Mouse (Mus musculus) kidney, embryonic 15.5 days (tissue): ENCODE measurements around the gene Cage1. TPM values are rescaled to one million over a fixed set of nuclear protein-coding genes. Genes with fewer than 3 reads are reported as not detected.

Source experiments
- ATAC-seq: fragments of 200-750 bp; cut with Nextera tagmentation; replicated peaks from 2 replicates; pipeline ENCODE4 v1.8.0; 2017; ENCODE audit warnings: moderate TSS enrichment; ENCODE audit not compliant: low FRiP score
- H3K27ac ChIP-seq: fragments of 300-500 bp; sonication (generic); 2 replicates; pipeline ENCODE4 v1.5.1; 2015; ENCODE audit warnings: mild to moderate bottlenecking, inconsistent platforms
- H3K27me3 ChIP-seq: fragments of 300-500 bp; sonication (generic); 2 replicates; pipeline ENCODE4 v1.6.1; 2015; ENCODE audit warnings: inconsistent platforms
- H3K36me3 ChIP-seq: fragments of 300-500 bp; sonication (generic); 2 replicates; pipeline ENCODE4 v1.6.1; 2015; ENCODE audit warnings: inconsistent platforms
- H3K4me1 ChIP-seq: fragments of 300-500 bp; sonication (generic); 2 replicates; pipeline ENCODE4 v1.6.1; 2015; ENCODE audit warnings: inconsistent platforms
- H3K4me2 ChIP-seq: fragments of 300-500 bp; sonication (generic); 2 replicates; pipeline ENCODE4 v1.6.1; 2015; ENCODE audit warnings: moderate library complexity, mild to moderate bottlenecking, inconsistent platforms
- H3K4me3 ChIP-seq: fragments of 300-500 bp; sonication (generic); replicated peaks from 2 replicates; pipeline ENCODE4 v1.5.1; 2015; ENCODE audit warnings: mild to moderate bottlenecking, inconsistent platforms
- H3K9ac ChIP-seq: fragments of 300-500 bp; sonication (generic); 2 replicates; pipeline ENCODE4 v1.6.1; 2015; ENCODE audit warnings: mild to moderate bottlenecking, inconsistent platforms
- H3K9me3 ChIP-seq: fragments of 300-500 bp; sonication (generic); replicated peaks from 2 replicates; pipeline ENCODE4 v1.6.1; 2016; ENCODE audit warnings: inconsistent platforms
- WGBS: fragments of 180-500 bp; shearing (Covaris S2); methylation state at CpG from one replicate; pipeline ENCODE4 v1.1.7; 2015; ENCODE audit warnings: mixed read lengths; 5-methylcytosine and 5-hydroxymethylcytosine counted together
- polyA plus RNA-seq: library from polyadenylated mRNA; unstranded; fragments of >200 nt; fragmentation: Nextera tagmentation; extraction: Ambion mirVana; gene quantifications from 2 replicates; pipeline ENCODE4 v1.2.1, GENCODE M21; 2015

The Cage1 gene
- polyA plus RNA-seq, 1 experiment from 2014 or later: 1.1 TPM

DNA sequence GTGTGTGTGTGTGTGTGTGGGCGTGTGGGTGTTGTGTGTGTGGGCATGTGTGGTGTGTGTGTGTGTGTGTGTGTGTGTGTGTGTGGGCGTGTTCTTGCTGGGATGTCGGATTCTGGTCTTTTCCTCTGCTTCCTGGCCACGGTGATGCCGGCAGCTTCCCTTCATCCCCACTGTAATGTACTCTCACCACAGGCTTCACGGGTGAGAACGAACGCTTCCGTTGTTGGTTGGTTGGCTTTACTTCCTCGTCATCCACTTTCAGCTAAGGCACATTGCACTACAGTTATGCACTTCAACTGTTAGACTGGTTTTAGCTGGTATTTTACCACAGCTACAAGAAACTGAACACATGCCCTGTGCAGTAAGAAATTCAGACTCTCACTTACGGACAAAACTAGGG is 25.8 kb upstream of the Cage1 start:
- no peak overlapping the region for H3K9ac ChIP-seq
- H3K36me3 ChIP-seq: peaks cover 57% of the 10 kb centered on the region
- no peaks in the 10 kb centered on the region for H3K4me1 ChIP-seq
- H3K4me3 ChIP-seq: no peak overlapping the region
- no peak overlapping the region for H3K4me2 ChIP-seq
- no peaks in the 10 kb centered on the region for H3K9me3 ChIP-seq
- H3K27me3 ChIP-seq: no peaks in the 10 kb centered on the region
- H3K27ac ChIP-seq: no peak overlapping the region
- no peak for ATAC-seq
- WGBS: 88% methylated on average over 11 of the region's 11 CpGs

DNA sequence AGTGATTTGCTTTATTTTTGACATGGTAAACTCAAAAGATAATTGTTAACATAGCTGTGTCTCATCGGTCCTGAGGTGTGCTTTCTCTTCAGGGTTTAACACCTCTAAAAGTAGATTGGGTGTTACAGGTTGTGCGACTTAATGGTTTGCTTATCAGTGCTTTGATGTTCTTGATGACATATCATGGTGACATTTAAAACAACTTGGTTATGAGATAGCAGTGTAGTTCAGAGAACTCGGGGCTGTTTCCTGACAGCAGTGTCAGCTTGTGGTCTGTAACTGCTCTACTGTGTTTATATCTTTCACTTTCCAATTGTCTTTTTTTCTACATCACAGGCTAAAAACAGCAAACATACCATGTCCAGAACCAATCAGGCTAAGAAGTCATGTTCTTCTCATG is 13.0 kb upstream of the Cage1 start:
- no peak for ATAC-seq
- H3K4me2 ChIP-seq: no peak overlapping the region
- WGBS: 92% methylated on average over 3 of the region's 3 CpGs
- no peak overlapping the region for H3K27ac ChIP-seq
- H3K4me1 ChIP-seq: no peaks in the 10 kb centered on the region
- no peak overlapping the region for H3K9ac ChIP-seq
- peaks cover 99% of the 10 kb centered on the region for H3K36me3 ChIP-seq
- no peaks in the 10 kb centered on the region for H3K9me3 ChIP-seq
- no peak overlapping the region for H3K4me3 ChIP-seq
- no peaks in the 10 kb centered on the region for H3K27me3 ChIP-seq

DNA sequence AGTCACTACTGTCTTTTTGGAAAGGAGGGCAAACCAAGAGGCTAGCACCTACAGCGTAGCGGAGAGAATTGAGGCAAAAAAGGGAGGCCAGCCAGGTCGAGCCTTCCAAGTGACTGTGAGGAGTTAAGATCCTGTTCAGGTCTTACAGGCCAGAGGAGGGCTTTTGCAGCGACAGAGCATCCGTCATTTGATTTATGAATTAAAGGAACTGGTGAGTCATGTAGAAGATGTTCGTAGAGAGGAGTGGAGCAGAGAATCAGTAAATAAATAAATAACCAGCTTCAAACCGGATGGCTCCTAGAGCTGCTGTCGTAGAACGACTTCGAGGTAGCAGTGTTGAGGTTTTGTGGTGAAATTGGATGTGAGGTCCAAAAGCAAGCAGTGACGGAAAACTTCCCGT is 942 bp upstream of the Cage1 start:
- Histone ChIP-seq H3K36me3 (peaks cover 39% of the 10 kb centered on the region), H3K9ac (peak overlapping the region; percentile 75), H3K27ac (peak overlapping the region; percentile 82), H3K27me3 (no peaks in the 10 kb centered on the region), H3K4me3 (peak overlapping the region; percentile 75), H3K4me2 (peak overlapping the region; percentile 90), H3K9me3 (no peaks in the 10 kb centered on the region), H3K4me1 (peaks cover 22% of the 10 kb centered on the region)
- no peak for ATAC-seq
- WGBS: 34% methylated on average over 12 of the region's 12 CpGs

DNA sequence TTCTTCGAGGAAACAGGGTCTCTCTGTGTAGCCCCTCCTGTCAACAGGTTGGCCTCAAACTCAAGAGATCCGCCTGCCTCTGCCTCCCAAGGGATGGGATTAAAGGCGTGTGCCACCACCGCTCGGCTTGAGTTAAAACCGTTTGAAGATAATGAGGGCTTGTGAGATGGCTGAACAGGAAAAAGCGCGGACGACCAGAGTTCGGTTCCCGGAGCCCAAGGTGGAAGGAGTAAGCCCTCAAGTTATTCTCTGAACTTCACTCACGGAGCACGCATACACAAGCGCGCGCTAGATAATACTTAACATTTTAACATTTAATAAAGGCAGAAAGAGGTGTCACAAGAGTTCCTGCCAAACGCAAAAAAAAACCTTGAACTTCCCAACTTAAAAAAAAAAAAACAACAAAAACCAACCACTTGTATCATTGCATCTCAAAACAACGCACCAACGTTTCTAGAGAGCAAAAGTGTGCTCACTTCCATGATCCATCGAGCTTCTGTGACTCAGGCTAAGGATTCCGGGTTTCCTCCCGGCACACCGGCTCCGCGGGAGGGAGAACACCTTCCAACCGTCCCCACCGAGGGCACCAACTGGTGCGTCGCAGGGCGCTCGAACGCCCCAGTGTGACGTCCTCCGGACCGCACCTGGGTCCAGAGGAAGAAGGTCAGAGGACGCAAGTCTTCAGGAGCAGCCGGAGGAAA is 376 bp downstream of the Cage1 start, which contains the start of gene Riok1:
Gene Riok1, plus strand, starts transcription at position 653 of the 701 bp plus-strand sequence.
- WGBS: 10% methylated on average over 37 of the region's 37 CpGs
- Histone ChIP-seq H3K27ac (peak within 1 kb of the TSS; percentile 86), H3K4me1 (peaks cover 22% of the 10 kb centered on the region), H3K4me3 (peak within 1 kb of the TSS; percentile 75), H3K9me3 (no peaks in the 10 kb centered on the region), H3K36me3 (peaks cover 27% of the 10 kb centered on the region), H3K27me3 (no peaks in the 10 kb centered on the region), H3K4me2 (peak within 1 kb of the TSS; percentile 90), H3K9ac (peak within 1 kb of the TSS; percentile 75)
- ATAC-seq: no peak

DNA sequence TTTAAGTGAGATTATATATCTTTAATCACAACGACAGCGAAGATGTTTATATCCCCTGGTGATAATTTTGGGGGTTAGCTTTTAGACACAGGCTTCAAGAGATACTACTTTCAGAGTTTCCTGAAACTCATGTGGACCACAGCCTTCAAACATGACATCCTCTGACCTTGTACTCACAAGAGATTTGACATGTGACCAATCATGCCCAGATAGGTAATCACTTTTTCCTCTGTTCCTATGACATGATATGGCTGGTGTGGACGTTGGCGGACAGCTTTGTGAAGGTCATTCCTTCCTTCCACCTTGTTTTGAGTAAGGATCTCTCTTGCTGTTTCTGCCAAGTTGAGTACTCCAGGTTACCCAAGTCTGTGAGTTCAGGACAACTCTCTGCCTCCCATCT is 8.5 kb downstream of the Cage1 start:
- no peaks in the 10 kb centered on the region for H3K27me3 ChIP-seq
- no peak overlapping the region for H3K4me2 ChIP-seq
- WGBS: 80% methylated on average over 4 of the region's 4 CpGs
- H3K9me3 ChIP-seq: no peaks in the 10 kb centered on the region
- H3K9ac ChIP-seq: no peak overlapping the region
- no peak overlapping the region for H3K27ac ChIP-seq
- H3K4me3 ChIP-seq: no peak overlapping the region
- H3K4me1 ChIP-seq: no peaks in the 10 kb centered on the region
- ATAC-seq: no peak
- H3K36me3 ChIP-seq: no peaks in the 10 kb centered on the region

DNA sequence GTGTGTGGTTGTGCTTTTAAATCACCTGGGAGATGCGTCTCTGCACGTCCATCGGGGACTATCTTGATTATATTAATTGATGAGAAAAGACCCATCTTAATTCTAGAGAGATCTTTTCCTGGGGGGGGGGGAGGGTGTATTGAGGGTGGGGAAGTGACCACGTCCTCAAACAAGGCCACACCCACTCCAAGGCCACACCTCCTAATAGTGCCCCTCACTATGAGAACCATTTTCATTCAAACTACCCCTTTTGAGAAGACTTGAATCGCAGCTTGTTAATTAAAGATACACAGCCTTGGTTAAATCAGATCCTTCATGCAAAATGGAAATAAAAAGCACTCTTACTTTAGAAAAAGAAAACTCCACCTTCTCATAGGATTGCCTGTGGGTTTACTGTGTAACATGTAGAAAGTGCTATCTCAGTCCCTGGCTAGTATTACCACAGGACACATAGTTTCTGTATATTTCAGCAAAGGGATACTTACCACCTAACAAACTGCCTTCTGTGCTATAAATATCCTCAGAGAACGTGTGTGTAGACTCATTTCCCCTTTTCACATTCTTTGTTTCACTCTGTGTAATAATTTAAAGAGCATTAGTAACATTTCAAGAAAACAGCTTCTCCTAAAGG is 9.1 kb downstream of the Cage1 start:
- WGBS: 67% methylated on average over 6 of the region's 6 CpGs
- Histone ChIP-seq H3K9me3 (no peaks in the 10 kb centered on the region), H3K4me2 (no peak overlapping the region)

DNA sequence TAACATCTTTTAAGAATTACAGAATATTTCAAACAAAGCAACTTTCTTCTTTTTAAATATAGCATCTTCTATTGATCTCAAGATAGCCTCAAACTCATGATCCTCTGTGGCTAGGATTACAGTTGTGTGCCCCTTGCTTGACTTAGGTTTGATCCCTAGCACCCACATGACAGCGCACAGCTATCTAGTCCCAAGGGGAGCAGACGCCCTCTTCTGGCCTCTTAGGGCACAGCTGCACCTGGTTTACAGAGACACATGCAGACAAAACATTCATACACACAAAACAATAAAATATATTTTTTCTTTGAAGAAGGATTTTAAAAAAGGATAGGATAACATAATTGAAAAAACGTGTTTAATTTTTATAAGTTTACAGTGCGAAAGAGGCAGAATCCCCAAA is 11.0 kb downstream of the Cage1 start:
- Histone ChIP-seq H3K27me3 (no peaks in the 10 kb centered on the region), H3K9ac (no peak overlapping the region), H3K4me2 (no peak overlapping the region), H3K4me3 (no peak overlapping the region), H3K9me3 (no peaks in the 10 kb centered on the region), H3K27ac (no peak overlapping the region), H3K36me3 (no peaks in the 10 kb centered on the region), H3K4me1 (no peaks in the 10 kb centered on the region)
- ATAC-seq: no peak
- WGBS: 44% methylated on average over 4 of the region's 4 CpGs

More for the DNA sequence above, 9.1 kb downstream of the Cage1 start:
- no peaks in the 10 kb centered on the region for H3K27me3 ChIP-seq
- H3K9ac ChIP-seq: no peak overlapping the region
- no peak for ATAC-seq
- no peaks in the 10 kb centered on the region for H3K4me1 ChIP-seq
- H3K4me3 ChIP-seq: no peak overlapping the region
- H3K27ac ChIP-seq: no peak overlapping the region
- H3K36me3 ChIP-seq: no peaks in the 10 kb centered on the region

DNA sequence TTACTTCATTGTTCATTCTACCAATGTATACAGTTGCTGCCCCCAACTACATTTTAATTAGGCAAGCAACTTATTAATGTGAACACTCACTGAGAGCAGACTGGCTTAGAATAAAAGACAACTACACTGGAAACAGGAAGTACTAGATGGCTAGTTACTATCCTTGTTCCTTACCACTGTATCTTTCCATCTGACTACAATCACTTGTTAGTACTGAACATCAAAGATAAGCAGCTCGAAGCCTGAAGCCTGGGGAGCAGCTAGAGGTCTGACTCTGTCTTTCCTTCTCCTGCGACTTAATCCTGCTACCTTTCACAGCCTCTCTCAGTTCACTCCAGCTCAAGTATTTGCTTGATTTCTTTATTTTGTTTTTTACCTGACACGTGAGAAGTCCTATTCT is 18.1 kb downstream of the Cage1 start:
- 64% methylated on average over 3 of the region's 3 CpGs for WGBS
- Histone ChIP-seq H3K27ac (no peak overlapping the region), H3K27me3 (no peaks in the 10 kb centered on the region), H3K36me3 (no peaks in the 10 kb centered on the region), H3K9ac (no peak overlapping the region), H3K4me2 (no peak overlapping the region), H3K4me3 (no peak overlapping the region), H3K4me1 (no peaks in the 10 kb centered on the region), H3K9me3 (no peaks in the 10 kb centered on the region)
- ATAC-seq: no peak

DNA sequence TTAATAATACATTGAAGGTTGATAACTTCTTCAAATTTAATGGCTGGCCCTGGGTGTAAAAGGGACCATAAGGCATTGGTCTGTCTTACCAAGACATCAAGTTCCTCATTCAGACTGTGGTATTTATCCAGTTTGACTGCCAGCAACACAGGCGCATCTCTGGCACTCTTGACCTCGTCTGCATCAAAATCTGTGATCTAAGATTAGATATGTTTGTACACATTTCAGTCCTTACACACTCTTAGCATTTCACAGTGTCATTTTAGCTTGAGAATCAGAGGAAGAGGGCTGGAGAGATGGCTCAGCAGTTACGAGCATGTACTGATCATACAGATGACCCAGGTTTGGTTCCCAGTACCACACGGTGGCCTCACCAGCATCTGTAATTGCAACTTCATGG is 21.3 kb downstream of the Cage1 start:
- H3K4me3 ChIP-seq: no peak overlapping the region
- H3K9ac ChIP-seq: no peak overlapping the region
- no peak for ATAC-seq
- no peaks in the 10 kb centered on the region for H3K9me3 ChIP-seq
- no peaks in the 10 kb centered on the region for H3K4me1 ChIP-seq
- H3K27ac ChIP-seq: no peak overlapping the region
- 92% methylated on average over 4 of the region's 4 CpGs for WGBS
- H3K27me3 ChIP-seq: no peaks in the 10 kb centered on the region
- H3K36me3 ChIP-seq: no peaks in the 10 kb centered on the region
- no peak overlapping the region for H3K4me2 ChIP-seq

DNA sequence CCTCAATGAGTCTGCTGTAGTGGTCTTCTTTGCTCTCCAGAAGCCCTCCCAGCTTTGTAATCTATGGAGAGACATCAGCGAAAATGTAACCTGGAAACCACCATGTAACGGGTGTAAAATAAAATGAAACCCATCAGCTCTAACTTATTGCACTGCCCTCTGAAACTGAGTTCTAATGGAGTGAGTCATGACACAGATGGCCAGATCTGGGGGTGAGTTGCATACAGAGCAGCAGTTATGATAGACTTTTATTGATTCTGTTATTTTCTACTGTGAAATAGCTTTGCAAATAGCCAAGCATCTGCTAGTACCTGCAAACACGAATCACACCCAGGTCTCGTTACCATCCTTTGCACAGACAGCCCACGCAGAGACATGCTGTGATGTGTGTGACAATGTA is 24.4 kb downstream of the Cage1 start:
- no peaks in the 10 kb centered on the region for H3K27me3 ChIP-seq
- no peaks in the 10 kb centered on the region for H3K36me3 ChIP-seq
- ATAC-seq: no peak
- H3K27ac ChIP-seq: no peak overlapping the region
- H3K4me3 ChIP-seq: no peak overlapping the region
- no peak overlapping the region for H3K4me2 ChIP-seq
- WGBS: 87% methylated on average over 5 of the region's 5 CpGs
- no peak overlapping the region for H3K9ac ChIP-seq
- no peaks in the 10 kb centered on the region for H3K9me3 ChIP-seq
- no peaks in the 10 kb centered on the region for H3K4me1 ChIP-seq

DNA sequence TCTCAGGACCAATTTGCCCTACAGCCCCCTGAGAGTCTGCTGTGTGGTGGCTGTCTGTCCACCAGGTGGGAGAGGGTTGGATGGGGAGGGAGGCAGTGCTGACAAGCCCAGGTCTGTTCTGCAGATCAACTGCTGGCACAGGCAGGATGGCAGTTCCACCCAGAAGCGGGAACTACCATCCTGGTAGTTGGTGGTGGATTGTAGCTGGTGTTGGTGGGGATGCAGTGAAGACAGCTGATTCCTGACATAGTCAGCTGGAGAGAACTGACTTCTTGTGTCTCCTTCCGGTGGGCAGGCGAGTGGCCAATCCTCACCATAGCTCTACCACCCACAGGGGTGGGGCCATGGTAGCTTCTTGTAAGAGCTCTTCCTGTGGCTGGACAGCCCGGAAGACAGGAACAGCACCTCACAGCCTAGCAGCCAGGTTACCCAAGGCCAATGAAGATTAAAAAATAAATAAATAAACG is 26.4 kb downstream of the Cage1 start:
- H3K4me3 ChIP-seq: no peak overlapping the region
- H3K4me2 ChIP-seq: no peak overlapping the region
- H3K9me3 ChIP-seq: no peaks in the 10 kb centered on the region
- H3K36me3 ChIP-seq: no peaks in the 10 kb centered on the region
- no peak overlapping the region for H3K9ac ChIP-seq
- H3K27ac ChIP-seq: no peak overlapping the region
- ATAC-seq: no peak
- H3K4me1 ChIP-seq: no peaks in the 10 kb centered on the region
- H3K27me3 ChIP-seq: no peaks in the 10 kb centered on the region
- 80% methylated on average over 5 of the region's 5 CpGs for WGBS

DNA sequence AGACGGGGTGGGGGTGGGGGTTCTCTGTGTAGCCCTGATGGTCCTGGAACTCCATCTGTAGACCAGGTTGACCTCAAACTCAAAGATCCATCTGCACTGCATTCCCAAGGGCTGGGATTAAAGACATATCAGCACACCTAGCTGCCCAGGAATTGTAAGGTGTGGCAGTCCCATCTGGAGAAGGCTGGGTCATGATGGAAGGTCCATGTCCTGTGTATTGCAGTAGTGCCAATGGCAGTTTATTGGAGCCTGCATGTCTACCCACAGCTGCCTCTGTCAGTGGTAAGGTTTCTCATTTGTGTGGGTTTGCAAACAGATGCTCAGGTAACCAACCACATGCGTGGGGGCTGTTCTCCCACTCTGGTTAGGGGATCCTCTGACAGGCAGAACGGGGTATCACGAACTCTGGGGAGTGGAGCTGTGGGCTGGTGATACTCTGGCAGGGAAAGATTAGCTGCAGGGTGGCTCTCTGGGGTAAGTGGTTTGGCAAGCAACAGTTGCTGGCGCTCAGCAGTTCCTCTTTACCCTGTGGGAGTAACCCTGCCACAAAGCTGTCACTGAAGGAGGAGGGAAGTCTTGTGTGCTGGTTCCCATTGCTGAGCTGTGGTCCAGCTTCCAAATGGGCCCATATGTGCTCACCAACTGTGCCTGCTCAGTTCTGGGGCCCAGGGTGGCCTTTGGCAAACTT is 27.0 kb downstream of the Cage1 start:
- H3K9ac ChIP-seq: no peak overlapping the region
- no peak overlapping the region for H3K27ac ChIP-seq
- H3K27me3 ChIP-seq: no peaks in the 10 kb centered on the region
- H3K4me1 ChIP-seq: no peaks in the 10 kb centered on the region
- H3K4me2 ChIP-seq: no peak overlapping the region
- H3K9me3 ChIP-seq: no peaks in the 10 kb centered on the region
- H3K36me3 ChIP-seq: no peaks in the 10 kb centered on the region
- 72% methylated on average over 5 of the region's 5 CpGs for WGBS
- ATAC-seq: no peak
- no peak overlapping the region for H3K4me3 ChIP-seq
